8 mouse cellular contexts compared by ENCODE assay signal in the genomic region with DNA sequence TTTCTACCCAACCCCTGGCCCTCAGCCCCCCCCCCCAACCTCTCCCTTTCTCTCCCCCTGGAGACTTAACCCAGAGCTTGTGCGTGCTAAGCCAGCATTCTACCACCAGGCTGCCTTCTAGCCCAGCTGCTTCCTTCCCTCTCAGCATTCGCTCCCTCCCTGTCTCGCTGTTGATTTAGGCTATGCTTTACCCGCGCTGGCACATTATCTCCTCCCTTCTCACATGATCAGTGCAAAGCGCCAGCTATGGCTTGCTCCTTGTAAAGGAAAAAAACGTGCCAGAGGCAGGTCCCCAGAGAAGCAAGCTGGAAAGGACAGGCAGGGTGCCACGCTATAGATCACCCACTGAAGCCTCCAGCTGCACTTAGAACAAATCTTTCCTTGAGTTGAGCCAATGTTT.
A peak's percentile ranks its signal among the peaks of the same experiment; 100 is the strongest.
DNase-seq lines count a peak whose midpoint lies in the region; ATAC-seq and TF ChIP-seq lines count a peak whose summit lies in the region.

No protein-coding gene starts in this region.

- whole genome bisulfite sequencing in forebrain, embryonic 14.5 days: 49% methylated on average over 8 of the region's 8 CpGs
- 57% methylated on average over 8 of the region's 8 CpGs for WGBS in forebrain, embryonic 11.5 days
- WGBS in liver, adult 2 months: 47% methylated on average over 8 of the region's 8 CpGs
- 37% methylated on average over 8 of the region's 8 CpGs for WGBS in liver, postnatal 0 days (ENCODE audit: insufficient replicate concordance)
- WGBS in heart, embryonic 16.5 days: 22% methylated on average over 8 of the region's 8 CpGs
- 22% methylated on average over 8 of the region's 8 CpGs for WGBS in neural tube, embryonic 15.5 days

- peak; percentile 52; the same call in 1 of the 2 replicates for ATAC-seq in forebrain, embryonic 14.5 days
- ATAC-seq in forebrain, embryonic 11.5 days (replicated peaks; ENCODE audit: low FRiP score): no peak
- ATAC-seq in liver, postnatal 0 days: no peak
- peak; percentile 82 for ATAC-seq in heart, embryonic 16.5 days (replicated peaks; ENCODE audit: extremely low read depth, insufficient read depth, low FRiP score)
- peak; percentile 78 for ATAC-seq in neural tube, embryonic 15.5 days (ENCODE audit: low FRiP score)

- H3K36me3 ChIP-seq in forebrain, embryonic 14.5 days (ENCODE audit: control insufficient read depth, insufficient read depth, low read length): no peaks in the 10 kb centered on the region
- no peaks in the 10 kb centered on the region for H3K36me3 ChIP-seq in forebrain, embryonic 11.5 days (ENCODE audit: control insufficient read depth, insufficient read depth, low read length)
- no peaks in the 10 kb centered on the region for H3K36me3 ChIP-seq in liver, adult 2 months (ENCODE audit: control insufficient read depth, insufficient read depth, low read length)
- no peaks in the 10 kb centered on the region for H3K36me3 ChIP-seq in liver, postnatal 0 days (replicated peaks; ENCODE audit: insufficient read depth, low read length)
- no peaks in the 10 kb centered on the region for H3K36me3 ChIP-seq in heart, embryonic 16.5 days (ENCODE audit: control insufficient read depth, insufficient read depth)
- H3K36me3 ChIP-seq in neural tube, embryonic 15.5 days: no peaks in the 10 kb centered on the region

- TF ChIP-seq POLR2A in liver, adult 2 months (IDR thresholded peaks at IDR 0.05; ENCODE audit: extremely low read depth, insufficient read depth, low read length): no peak

- no peaks in the 10 kb centered on the region for H3K9me3 ChIP-seq in forebrain, embryonic 14.5 days (replicated peaks; ENCODE audit: control insufficient read depth, low read length)
- no peaks in the 10 kb centered on the region for H3K9me3 ChIP-seq in forebrain, embryonic 11.5 days (ENCODE audit: control insufficient read depth, low read length)
- no peaks in the 10 kb centered on the region for H3K9me3 ChIP-seq in liver, postnatal 0 days (ENCODE audit: low read length)
- H3K9me3 ChIP-seq in heart, embryonic 16.5 days (replicated peaks; ENCODE audit: control insufficient read depth, low read length): no peaks in the 10 kb centered on the region
- no peaks in the 10 kb centered on the region for H3K9me3 ChIP-seq in neural tube, embryonic 15.5 days (replicated peaks)

- no peaks in the 10 kb centered on the region for H3K27me3 ChIP-seq in forebrain, embryonic 14.5 days (replicated peaks; ENCODE audit: control insufficient read depth, insufficient read depth, low read length)
- H3K27me3 ChIP-seq in forebrain, embryonic 11.5 days (ENCODE audit: control insufficient read depth, insufficient read depth, low read length): no peaks in the 10 kb centered on the region
- no peaks in the 10 kb centered on the region for H3K27me3 ChIP-seq in liver, adult 2 months (ENCODE audit: control insufficient read depth, insufficient read depth, low read length)
- no peaks in the 10 kb centered on the region for H3K27me3 ChIP-seq in liver, postnatal 0 days (ENCODE audit: insufficient read depth, low read length)
- no peaks in the 10 kb centered on the region for H3K27me3 ChIP-seq in heart, embryonic 16.5 days (ENCODE audit: control insufficient read depth, insufficient read depth, low read length)
- no peaks in the 10 kb centered on the region for H3K27me3 ChIP-seq in neural tube, embryonic 15.5 days (replicated peaks)

- no peak overlapping the region for H3K9ac ChIP-seq in forebrain, embryonic 14.5 days (ENCODE audit: low read length)
- H3K9ac ChIP-seq in forebrain, embryonic 11.5 days (ENCODE audit: low read length): no peak overlapping the region
- no peak overlapping the region for H3K9ac ChIP-seq in liver, adult 2 months (ENCODE audit: low read depth, low read length)
- H3K9ac ChIP-seq in liver, postnatal 0 days (replicated peaks): no peak overlapping the region
- no peak overlapping the region for H3K9ac ChIP-seq in heart, embryonic 16.5 days (ENCODE audit: low read length)
- no peak overlapping the region for H3K9ac ChIP-seq in neural tube, embryonic 15.5 days (replicated peaks)

- no peak overlapping the region for H3K27ac ChIP-seq in forebrain, embryonic 14.5 days (ENCODE audit: low read depth, low read length)
- H3K27ac ChIP-seq in forebrain, embryonic 11.5 days (ENCODE audit: low read depth, low read length): no peak overlapping the region
- H3K27ac ChIP-seq in liver, adult 2 months (replicated peaks; ENCODE audit: insufficient read depth, low read depth, low read length): no peak overlapping the region
- no peak overlapping the region for H3K27ac ChIP-seq in liver, postnatal 0 days (ENCODE audit: low read depth)
- peak overlapping the region; percentile 25; the same call in 1 of the 2 replicates for H3K27ac ChIP-seq in heart, embryonic 16.5 days (ENCODE audit: low read length)
- H3K27ac ChIP-seq in neural tube, embryonic 15.5 days (replicated peaks): peak overlapping the region; percentile 50; the same call in 1 of the 2 replicates

- TF ChIP-seq CTCF in liver, adult 2 months (IDR thresholded peaks at IDR 0.05; ENCODE audit: low read depth, low read length): no peak
- no peak for TF ChIP-seq CTCF in liver, postnatal 0 days (IDR thresholded peaks at IDR 0.05; ENCODE audit: low read depth)

- H3K4me1 ChIP-seq in forebrain, embryonic 14.5 days (ENCODE audit: control insufficient read depth, insufficient read depth, low read length): 0 out of 2 replicates have a peak, but pooled peaks cover 5% of the 10 kb centered on the region
- no peaks in the 10 kb centered on the region for H3K4me1 ChIP-seq in forebrain, embryonic 11.5 days (replicated peaks; ENCODE audit: control insufficient read depth, insufficient read depth, low read length)
- H3K4me1 ChIP-seq in liver, adult 2 months (ENCODE audit: control insufficient read depth, insufficient read depth, low read length): no peaks in the 10 kb centered on the region
- H3K4me1 ChIP-seq in liver, postnatal 0 days (ENCODE audit: insufficient read depth): no peaks in the 10 kb centered on the region
- H3K4me1 ChIP-seq in heart, embryonic 16.5 days (ENCODE audit: control insufficient read depth, insufficient read depth, low read length): peaks cover 9% of the 10 kb centered on the region; the same call in 1 of the 2 replicates
- peaks cover 29% of the 10 kb centered on the region for H3K4me1 ChIP-seq in neural tube, embryonic 15.5 days

- peak; percentile 60 for DNase-seq in forebrain, embryonic 14.5 days (ENCODE audit: low spot score)
- DNase-seq in forebrain, embryonic 11.5 days (ENCODE audit: low spot score): no peak
- peak; percentile 12 for DNase-seq in liver, adult 2 months (ENCODE audit: extremely low read depth, low read depth, low spot score)
- DNase-seq in liver, postnatal 0 days: no peak
- DNase-seq in cerebellum, adult 8-10 months: no peak
- no peak for DNase-seq in layer of hippocampus, postnatal 25 days (ENCODE audit: extremely low spot score in 1 of 2, low spot score in 1 of 2)

- no peak for TF ChIP-seq EP300 in liver, postnatal 0 days (IDR thresholded peaks at IDR 0.05; ENCODE audit: low read depth)

- no peak overlapping the region for H3K4me2 ChIP-seq in forebrain, embryonic 14.5 days (ENCODE audit: low read length)
- H3K4me2 ChIP-seq in forebrain, embryonic 11.5 days (ENCODE audit: low read depth, low read length, severe bottlenecking): no peak overlapping the region
- no peak overlapping the region for H3K4me2 ChIP-seq in liver, postnatal 0 days (ENCODE audit: low read depth, low read length)
- no peak overlapping the region for H3K4me2 ChIP-seq in heart, embryonic 16.5 days (ENCODE audit: low read depth, low read length)
- H3K4me2 ChIP-seq in neural tube, embryonic 15.5 days: no peak overlapping the region

- H3K79me2 ChIP-seq in liver, adult 2 months (ENCODE audit: control insufficient read depth, insufficient read depth, low read length): no peaks in the 10 kb centered on the region

- no peak overlapping the region for H3K4me3 ChIP-seq in forebrain, embryonic 14.5 days (ENCODE audit: low read depth, low read length)
- no peak overlapping the region for H3K4me3 ChIP-seq in forebrain, embryonic 11.5 days (ENCODE audit: low read depth, low read length)
- H3K4me3 ChIP-seq in liver, adult 2 months (ENCODE audit: insufficient read depth, low read depth, low read length): no peak overlapping the region
- H3K4me3 ChIP-seq in liver, postnatal 0 days (ENCODE audit: low read depth, low read length): no peak overlapping the region
- H3K4me3 ChIP-seq in heart, embryonic 16.5 days (ENCODE audit: low read length): no peak overlapping the region
- no peak overlapping the region for H3K4me3 ChIP-seq in neural tube, embryonic 15.5 days (replicated peaks)

Comparison
In these comparisons a context has a peak if more than half of its experiments do, and no peak if none do; other contexts are left out.
1. ATAC-seq: peak in forebrain, embryonic 14.5 days (single experiment), heart, embryonic 16.5 days (single experiment) and neural tube, embryonic 15.5 days (single experiment); none in forebrain, embryonic 11.5 days (single experiment) and liver, postnatal 0 days (single experiment).
2. DNase-seq: peak in forebrain, embryonic 14.5 days (single experiment) and liver, adult 2 months (single experiment); none in forebrain, embryonic 11.5 days (single experiment), liver, postnatal 0 days (single experiment), cerebellum, adult 8-10 months (single experiment) and layer of hippocampus, postnatal 25 days (0 of 2).
3. H3K27ac ChIP-seq: peak in heart, embryonic 16.5 days (single experiment) and neural tube, embryonic 15.5 days (single experiment); none in forebrain, embryonic 14.5 days (single experiment), forebrain, embryonic 11.5 days (single experiment), liver, adult 2 months (single experiment) and liver, postnatal 0 days (single experiment).